Mouse (Mus musculus): ENCODE data around the gene Eda. TPM values are rescaled to one million over a fixed set of nuclear protein-coding genes. Genes with fewer than 3 reads are reported as not detected.

The Eda gene
- polyA plus RNA-seq (2015; fragmentation: Nextera tagmentation; extraction: Ambion mirVana) = 1.8 and 1.9 TPM in 2 replicates

- Histone ChIP-seq H3K4me2 (peak within 1 kb of the TSS; percentile 85), H3K4me3 (peak within 1 kb of the TSS; percentile 55), H3K9ac (peak within 1 kb of the TSS; percentile 69), H3K9me3 (no peaks in the 10 kb centered on the region), H3K27ac (replicated peaks) (no peak within 1 kb of the TSS), H3K27me3 (peaks cover 43% of the 10 kb centered on the region), H3K4me1 (replicated peaks) (peaks cover 5% of the 10 kb centered on the region), H3K36me3 (no peaks in the 10 kb centered on the region)
- peak; percentile 97 for ATAC-seq (ENCODE audit: low read depth)
- WGBS = 19% methylated on average over 35 of the region's 49 CpGs
These were observed at the start of gene Eda for GRCm38 (mm10) chrX:99975250-99975984. Gene Eda (plus strand): TSS chrX:99975606.

GRCm38 (mm10) chrX:99961002-99961401 lies 14.4 kb upstream of the Eda start:
- Histone ChIP-seq H3K9ac (no peak overlapping the region), H3K27me3 (peaks cover 3% of the 10 kb centered on the region; the same call in 1 of the 2 replicates), H3K36me3 (no peaks in the 10 kb centered on the region), H3K9me3 (no peaks in the 10 kb centered on the region), H3K4me3 (no peak overlapping the region), H3K4me2 (no peak overlapping the region), H3K27ac (replicated peaks) (no peak overlapping the region), H3K4me1 (replicated peaks) (no peaks in the 10 kb centered on the region)
- 79% methylated on average over 4 of the region's 4 CpGs for WGBS
- no peak for ATAC-seq (ENCODE audit: low read depth)

DNA sequence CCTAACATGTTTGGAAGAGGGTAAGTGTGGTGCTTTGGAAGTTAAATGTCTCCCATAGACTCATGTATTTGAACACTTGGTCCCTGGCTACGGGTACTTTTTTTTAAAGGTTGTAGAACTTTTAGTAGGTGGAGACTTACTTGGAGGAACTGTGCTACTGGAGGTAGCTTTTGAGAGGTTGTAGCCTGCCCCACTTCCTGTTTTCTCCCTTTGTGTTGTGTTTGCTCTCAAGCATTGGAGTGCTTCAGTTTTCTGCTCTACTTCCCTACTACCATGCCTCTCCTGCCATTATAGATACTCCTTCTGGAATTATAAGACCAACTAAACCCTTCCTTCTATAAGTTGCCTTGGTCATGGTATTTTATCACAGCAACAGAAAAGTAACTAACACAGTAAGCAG lies 5.3 kb upstream of the Eda start:
- H3K9me3 ChIP-seq = no peaks in the 10 kb centered on the region
- H3K27me3 ChIP-seq = peaks cover 28% of the 10 kb centered on the region
- no peak for ATAC-seq (ENCODE audit: low read depth)
- no peak overlapping the region for H3K9ac ChIP-seq
- 94% methylated on average over 1 of the region's 1 CpGs for WGBS
- H3K4me1 ChIP-seq (replicated peaks) = no peaks in the 10 kb centered on the region
- H3K36me3 ChIP-seq = no peaks in the 10 kb centered on the region
- no peak overlapping the region for H3K4me2 ChIP-seq
- no peak overlapping the region for H3K4me3 ChIP-seq
- no peak overlapping the region for H3K27ac ChIP-seq (replicated peaks)

DNA sequence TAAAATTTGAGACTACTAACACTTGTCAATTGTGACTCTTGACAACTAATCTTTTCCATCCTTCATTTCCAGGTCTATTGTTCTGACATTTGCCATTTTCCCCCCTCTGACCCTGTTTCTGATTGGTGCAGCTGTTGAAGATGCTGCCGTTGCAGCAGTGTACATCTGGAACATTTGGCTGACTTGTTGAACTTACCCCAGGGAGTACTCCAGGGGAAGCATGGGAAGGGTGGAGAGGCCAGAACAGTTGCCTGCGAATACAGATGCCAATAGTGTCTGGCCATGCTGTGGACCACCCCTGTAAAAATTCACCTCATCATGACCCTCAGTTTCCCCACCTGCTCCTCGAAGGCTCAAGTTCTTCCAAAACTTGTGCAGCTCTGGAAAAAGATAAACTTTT lies 1.0 kb upstream of the Eda start:
- ATAC-seq (ENCODE audit: low read depth) = no peak
- Histone ChIP-seq H3K27ac (replicated peaks) (no peak overlapping the region), H3K4me3 (no peak overlapping the region), H3K4me1 (replicated peaks) (peaks cover 5% of the 10 kb centered on the region), H3K27me3 (peaks cover 43% of the 10 kb centered on the region), H3K9me3 (no peaks in the 10 kb centered on the region), H3K4me2 (no peak overlapping the region), H3K36me3 (no peaks in the 10 kb centered on the region), H3K9ac (no peak overlapping the region)
- WGBS = 36% methylated on average over 3 of the region's 3 CpGs

DNA sequence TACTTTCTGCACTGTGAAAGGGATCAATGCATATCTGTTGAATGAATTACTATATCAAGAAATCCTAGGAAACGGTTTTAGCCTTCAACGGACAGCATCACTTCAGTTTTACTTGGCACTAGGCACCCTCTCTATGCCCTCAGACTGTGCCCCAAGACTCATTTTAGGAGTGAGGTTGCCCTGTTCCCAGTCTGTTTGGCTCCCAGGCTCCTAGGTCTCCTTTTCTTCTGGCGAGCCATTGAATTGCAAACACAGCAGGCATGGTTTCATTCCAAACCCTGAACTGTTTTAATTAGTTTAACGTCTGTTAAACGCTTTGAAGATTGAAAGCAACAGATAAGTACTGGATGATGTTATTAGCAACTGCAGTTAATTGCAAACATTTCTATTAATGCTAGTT lies 603 bp upstream of the Eda start:
- Histone ChIP-seq H3K9ac (no peak overlapping the region), H3K36me3 (no peaks in the 10 kb centered on the region), H3K4me3 (peak overlapping the region; percentile 55), H3K27ac (replicated peaks) (no peak overlapping the region), H3K27me3 (peaks cover 43% of the 10 kb centered on the region), H3K4me2 (peak overlapping the region; percentile 85), H3K9me3 (no peaks in the 10 kb centered on the region), H3K4me1 (replicated peaks) (peaks cover 5% of the 10 kb centered on the region)
- WGBS = 21% methylated on average over 5 of the region's 5 CpGs
- peak; percentile 16; the same call in 1 of the 2 replicates for ATAC-seq (ENCODE audit: low read depth)

GRCm38 (mm10) chrX:99975985-99976924 lies 849 bp downstream of the Eda start:
- no peak overlapping the region for H3K27ac ChIP-seq (replicated peaks)
- H3K9me3 ChIP-seq = no peaks in the 10 kb centered on the region
- H3K4me2 ChIP-seq = peak overlapping the region; percentile 85
- WGBS = 20% methylated on average over 48 of the region's 48 CpGs
- H3K27me3 ChIP-seq = peaks cover 43% of the 10 kb centered on the region
- H3K36me3 ChIP-seq = no peaks in the 10 kb centered on the region
- peak overlapping the region; percentile 69 for H3K9ac ChIP-seq
- ATAC-seq (ENCODE audit: low read depth) = peak; percentile 36; the same call in 1 of the 2 replicates
- H3K4me1 ChIP-seq (replicated peaks) = peaks cover 5% of the 10 kb centered on the region
- peak overlapping the region; percentile 55 for H3K4me3 ChIP-seq

DNA sequence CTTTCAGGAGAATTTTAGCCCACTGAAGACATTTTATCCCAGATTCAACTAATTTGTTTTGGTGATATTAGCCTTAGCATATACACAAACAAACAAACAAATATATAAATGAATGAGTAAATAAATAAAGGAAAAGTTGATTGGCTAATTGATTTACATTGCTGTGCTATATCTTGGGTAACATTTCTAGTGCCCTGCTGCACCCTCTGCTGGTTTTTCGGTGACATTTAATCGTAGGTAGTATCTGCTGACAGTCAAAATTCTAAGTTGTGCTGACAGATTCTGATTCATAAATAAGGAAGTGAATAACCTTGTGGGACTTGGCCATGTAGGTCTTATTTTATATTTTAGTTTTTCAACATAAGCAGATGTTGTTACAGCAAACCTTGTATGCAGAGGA lies 2.9 kb downstream of the Eda start:
- Histone ChIP-seq H3K4me2 (no peak overlapping the region), H3K4me1 (replicated peaks) (peaks cover 5% of the 10 kb centered on the region), H3K9ac (no peak overlapping the region), H3K9me3 (no peaks in the 10 kb centered on the region), H3K36me3 (no peaks in the 10 kb centered on the region), H3K4me3 (no peak overlapping the region), H3K27ac (replicated peaks) (no peak overlapping the region), H3K27me3 (peaks cover 29% of the 10 kb centered on the region)
- no peak for ATAC-seq (ENCODE audit: low read depth)
- 82% methylated on average over 2 of the region's 2 CpGs for WGBS

GRCm38 (mm10) chrX:99993434-99993833 lies 18.0 kb downstream of the Eda start:
- Histone ChIP-seq H3K27me3 (no peaks in the 10 kb centered on the region), H3K36me3 (no peaks in the 10 kb centered on the region), H3K4me3 (no peak overlapping the region), H3K27ac (replicated peaks) (no peak overlapping the region), H3K9ac (no peak overlapping the region), H3K9me3 (no peaks in the 10 kb centered on the region), H3K4me1 (replicated peaks) (no peaks in the 10 kb centered on the region), H3K4me2 (no peak overlapping the region)
- WGBS = 100% methylated on average over 1 of the region's 1 CpGs
- ATAC-seq (ENCODE audit: low read depth) = no peak

DNA sequence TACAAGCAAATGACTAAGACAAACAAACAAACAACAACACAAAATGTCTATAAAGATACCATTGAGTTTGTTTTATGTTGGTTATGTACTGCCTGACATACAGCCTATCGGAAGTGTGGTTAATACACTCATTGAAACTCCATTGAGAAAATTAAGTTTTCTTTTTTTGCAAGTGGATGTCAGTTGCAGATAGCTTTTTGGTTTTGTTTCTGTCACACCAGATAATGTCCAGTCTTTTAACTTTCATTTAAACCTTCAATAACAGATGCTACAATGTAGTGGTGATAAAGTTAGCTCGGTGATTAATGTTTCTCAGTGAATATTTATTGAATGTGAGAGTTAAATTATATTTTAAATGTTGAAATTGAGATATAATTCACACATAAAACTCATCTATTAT lies 23.9 kb downstream of the Eda start:
- 85% methylated on average over 2 of the region's 2 CpGs for WGBS
- H3K36me3 ChIP-seq = no peaks in the 10 kb centered on the region
- no peak overlapping the region for H3K9ac ChIP-seq
- H3K9me3 ChIP-seq = no peaks in the 10 kb centered on the region
- H3K27ac ChIP-seq (replicated peaks) = no peak overlapping the region
- ATAC-seq (ENCODE audit: low read depth) = no peak
- H3K27me3 ChIP-seq = no peaks in the 10 kb centered on the region
- H3K4me3 ChIP-seq = no peak overlapping the region
- H3K4me1 ChIP-seq (replicated peaks) = no peaks in the 10 kb centered on the region
- H3K4me2 ChIP-seq = no peak overlapping the region

GRCm38 (mm10) chrX:100118362-100118761 lies 143.0 kb downstream of the Eda start:
- Histone ChIP-seq H3K27ac (replicated peaks) (no peak overlapping the region), H3K4me2 (no peak overlapping the region), H3K27me3 (no peaks in the 10 kb centered on the region), H3K36me3 (no peaks in the 10 kb centered on the region), H3K4me1 (replicated peaks) (no peaks in the 10 kb centered on the region), H3K9me3 (no peaks in the 10 kb centered on the region), H3K9ac (no peak overlapping the region), H3K4me3 (no peak overlapping the region)
- WGBS = 46% methylated on average over 1 of the region's 1 CpGs
- no peak for ATAC-seq (ENCODE audit: low read depth)

DNA sequence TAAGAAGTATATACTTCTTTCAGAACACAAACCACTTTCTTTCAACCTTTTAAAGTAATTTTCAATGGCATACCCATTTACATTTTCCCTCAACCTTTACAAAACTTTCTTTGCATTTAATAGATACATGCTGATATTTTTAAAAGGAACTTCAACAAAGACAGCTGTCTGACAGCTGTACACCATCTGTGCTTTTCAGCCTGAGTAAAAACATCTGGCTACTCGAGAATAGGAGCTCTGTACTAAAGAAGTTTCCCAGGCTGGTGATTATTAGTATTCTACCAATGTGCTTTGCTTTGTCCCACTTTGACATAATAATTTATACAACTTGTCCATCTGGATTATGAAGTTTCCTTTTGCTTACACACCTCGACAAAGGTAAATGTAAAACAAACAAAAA lies 219.9 kb downstream of the Eda start:
- no peak overlapping the region for H3K4me2 ChIP-seq
- H3K4me1 ChIP-seq (replicated peaks) = no peaks in the 10 kb centered on the region
- H3K4me3 ChIP-seq = no peak overlapping the region
- H3K9me3 ChIP-seq = no peaks in the 10 kb centered on the region
- no peaks in the 10 kb centered on the region for H3K36me3 ChIP-seq
- no peaks in the 10 kb centered on the region; the same call in 1 of the 2 replicates for H3K27me3 ChIP-seq
- no peak for ATAC-seq (ENCODE audit: low read depth)
- WGBS = 43% methylated on average over 2 of the region's 2 CpGs
- H3K9ac ChIP-seq = no peak overlapping the region
- no peak overlapping the region for H3K27ac ChIP-seq (replicated peaks)

- no peak for ATAC-seq (ENCODE audit: low read depth)
- H3K27me3 ChIP-seq = no peaks in the 10 kb centered on the region
- no peak overlapping the region for H3K9ac ChIP-seq
- H3K4me1 ChIP-seq (replicated peaks) = no peaks in the 10 kb centered on the region
- no peaks in the 10 kb centered on the region for H3K36me3 ChIP-seq
- no peak overlapping the region for H3K27ac ChIP-seq (replicated peaks)
- no peaks in the 10 kb centered on the region for H3K9me3 ChIP-seq
- no peak overlapping the region for H3K4me2 ChIP-seq
- H3K4me3 ChIP-seq = no peak overlapping the region
These were observed 338.2 kb downstream of the Eda start for GRCm38 (mm10) chrX:100313652-100314051.

All from neural tube, embryonic 13.5 days (tissue).